Mouse (Mus musculus): ENCODE measurements around the gene Rcvrn. TPM values are rescaled to one million over a fixed set of nuclear protein-coding genes. Genes with fewer than 3 reads are reported as not detected.
A peak's percentile ranks its signal among the peaks of the same experiment; 100 is the strongest.

Gene Rcvrn
- polyA plus RNA-seq, 1 experiment from 2014 or later, result not detected

DNA sequence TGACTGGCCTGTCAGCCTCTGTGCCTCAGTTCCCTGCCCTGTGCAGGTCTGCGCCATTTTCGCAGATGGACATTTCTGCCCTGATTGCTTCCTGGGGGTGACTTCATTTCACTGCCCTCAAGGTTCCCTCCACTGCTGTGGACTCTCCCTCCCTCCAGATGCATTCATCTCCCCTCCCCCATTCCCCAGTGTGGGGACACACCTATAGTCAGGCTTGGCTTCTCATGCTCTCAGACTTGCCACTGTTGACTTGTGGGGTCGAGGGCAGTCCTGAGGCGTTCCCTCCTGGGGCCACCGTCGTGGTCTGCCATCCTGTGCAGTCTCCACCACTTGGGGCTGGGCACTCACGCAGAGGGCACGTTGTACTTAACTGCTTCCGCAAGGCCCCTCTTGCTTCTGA is 38.3 kb upstream of the Rcvrn start:
- peaks cover 25% of the 10 kb centered on the region for H3K4me1 ChIP-seq
- DNase-seq (ENCODE audit: low spot score), result no peak
- 86% methylated on average over 9 of the region's 9 CpGs for WGBS
- no peaks in the 10 kb centered on the region for H3K9me3 ChIP-seq
- H3K4me3 ChIP-seq, result no peak overlapping the region
- H3K27me3 ChIP-seq (replicated peaks; ENCODE audit: low read depth, poor library complexity, severe bottlenecking), result no peaks in the 10 kb centered on the region
- no peaks in the 10 kb centered on the region for H3K36me3 ChIP-seq (replicated peaks)
- H3K27ac ChIP-seq (replicated peaks), result no peak overlapping the region

DNA sequence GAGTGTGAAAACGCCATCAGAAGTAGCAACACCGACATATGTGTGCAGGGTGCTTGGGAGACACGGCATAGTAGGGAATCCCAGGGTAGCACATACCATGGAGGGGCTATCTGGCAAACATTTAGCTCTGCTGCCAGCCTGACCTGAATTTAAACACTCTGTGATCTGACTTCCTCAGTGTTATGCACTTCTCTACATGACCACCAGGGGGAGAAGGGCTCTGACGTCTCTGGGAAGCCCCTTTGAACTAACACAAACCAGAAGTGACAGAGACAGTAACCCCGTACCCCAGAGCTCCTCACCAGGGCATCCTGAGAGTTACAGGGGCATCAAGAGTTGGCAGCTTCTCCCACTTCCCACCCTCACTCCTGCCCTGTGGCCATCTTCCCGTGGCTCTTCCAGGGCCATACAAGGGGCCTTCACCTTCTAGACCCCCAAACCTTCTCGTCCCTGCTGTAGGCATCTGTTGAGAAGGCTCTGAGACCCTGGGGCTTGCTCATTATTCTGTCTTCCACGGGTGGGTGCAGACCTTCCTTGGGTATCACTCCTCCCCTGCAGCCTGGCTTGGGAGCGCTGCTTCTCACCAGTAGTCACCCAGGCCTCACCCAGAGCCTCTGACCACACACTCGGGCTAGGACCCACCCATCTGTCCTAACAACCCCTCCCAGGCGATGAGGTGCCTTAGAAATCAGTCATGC is 37.3 kb upstream of the Rcvrn start:
- H3K27me3 ChIP-seq (replicated peaks; ENCODE audit: low read depth, poor library complexity, severe bottlenecking), result no peaks in the 10 kb centered on the region
- H3K36me3 ChIP-seq (replicated peaks), result no peaks in the 10 kb centered on the region
- H3K9me3 ChIP-seq, result no peaks in the 10 kb centered on the region
- peak; percentile 60 for DNase-seq (ENCODE audit: low spot score)
- H3K27ac ChIP-seq (replicated peaks), result no peak overlapping the region
- 50% methylated on average over 11 of the region's 11 CpGs for WGBS
- peaks cover 17% of the 10 kb centered on the region for H3K4me1 ChIP-seq
- no peak overlapping the region for H3K4me3 ChIP-seq

DNA sequence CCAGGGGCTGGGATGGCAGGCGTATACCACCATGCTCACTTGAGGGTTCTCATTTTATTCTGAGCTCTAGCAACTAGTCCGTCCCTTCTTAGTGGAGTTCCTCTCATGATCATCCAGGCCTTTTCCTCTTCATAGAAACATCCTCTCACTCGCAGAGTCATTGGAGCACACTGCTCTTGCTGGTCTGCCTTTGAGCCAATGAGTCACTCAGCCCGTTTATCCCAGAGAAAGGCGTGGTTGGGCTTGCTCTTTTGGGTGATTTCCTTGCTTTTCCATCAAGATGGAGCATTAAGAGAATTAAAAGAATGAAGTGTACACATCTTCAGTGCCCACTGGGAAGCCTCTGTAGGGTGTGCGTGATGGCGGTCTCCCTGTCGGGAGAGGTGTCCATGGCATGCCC is 33.7 kb upstream of the Rcvrn start:
- H3K9me3 ChIP-seq, result no peaks in the 10 kb centered on the region
- DNase-seq (ENCODE audit: low spot score), result no peak
- H3K4me1 ChIP-seq, result 0 out of 2 replicates have a peak, but pooled peaks cover 2% of the 10 kb centered on the region
- no peak overlapping the region for H3K4me3 ChIP-seq
- 92% methylated on average over 8 of the region's 8 CpGs for WGBS
- H3K27ac ChIP-seq (replicated peaks), result no peak overlapping the region
- no peaks in the 10 kb centered on the region for H3K36me3 ChIP-seq (replicated peaks)
- H3K27me3 ChIP-seq (replicated peaks; ENCODE audit: low read depth, poor library complexity, severe bottlenecking), result no peaks in the 10 kb centered on the region

DNA sequence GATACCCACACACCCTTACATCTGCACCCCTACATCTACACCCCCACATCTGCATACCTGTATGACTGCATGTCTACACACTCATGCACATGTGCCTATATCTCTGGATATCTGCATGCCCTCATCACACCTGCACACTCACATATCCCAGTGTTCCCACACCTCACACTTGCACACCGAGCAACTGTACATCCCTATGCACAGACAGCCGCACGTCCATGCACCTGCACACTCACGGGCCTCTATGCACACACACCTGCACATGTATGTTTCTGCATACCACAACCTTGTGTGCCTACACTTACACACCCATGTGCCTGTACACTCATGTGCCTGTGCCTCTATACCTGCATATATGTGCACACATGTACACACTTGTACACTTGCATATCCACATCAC is 31.7 kb upstream of the Rcvrn start:
- H3K4me1 ChIP-seq, result no peaks in the 10 kb centered on the region
- no peaks in the 10 kb centered on the region for H3K27me3 ChIP-seq (replicated peaks; ENCODE audit: low read depth, poor library complexity, severe bottlenecking)
- H3K9me3 ChIP-seq, result no peaks in the 10 kb centered on the region
- no peaks in the 10 kb centered on the region for H3K36me3 ChIP-seq (replicated peaks)
- DNase-seq (ENCODE audit: low spot score), result no peak
- 92% methylated on average over 4 of the region's 4 CpGs for WGBS
- no peak overlapping the region for H3K27ac ChIP-seq (replicated peaks)
- H3K4me3 ChIP-seq, result no peak overlapping the region

DNA sequence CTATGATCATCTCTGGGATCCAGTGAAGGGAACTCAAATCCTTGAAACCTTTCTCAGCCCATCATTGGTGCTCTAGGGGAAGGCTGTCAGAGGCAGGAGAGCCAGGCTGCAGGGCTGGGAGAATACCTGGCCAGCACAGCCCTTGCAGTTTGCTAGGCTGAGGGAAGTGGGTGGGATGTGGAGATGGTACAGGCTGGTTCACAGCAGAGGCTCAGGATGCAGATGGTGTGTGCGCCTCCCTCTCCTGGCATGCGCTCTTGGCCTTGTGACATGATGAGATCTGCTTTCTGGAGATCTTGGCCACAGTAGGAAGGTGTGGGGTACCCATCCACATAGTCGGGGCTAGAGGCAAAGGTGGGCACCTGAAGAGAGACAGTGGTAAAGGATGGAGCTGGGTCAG is 30.9 kb upstream of the Rcvrn start:
- no peak overlapping the region for H3K4me3 ChIP-seq
- WGBS, result 90% methylated on average over 3 of the region's 3 CpGs
- no peaks in the 10 kb centered on the region for H3K9me3 ChIP-seq
- H3K27ac ChIP-seq (replicated peaks), result no peak overlapping the region
- DNase-seq (ENCODE audit: low spot score), result no peak
- H3K36me3 ChIP-seq (replicated peaks), result no peaks in the 10 kb centered on the region
- H3K4me1 ChIP-seq, result no peaks in the 10 kb centered on the region
- no peaks in the 10 kb centered on the region for H3K27me3 ChIP-seq (replicated peaks; ENCODE audit: low read depth, poor library complexity, severe bottlenecking)

DNA sequence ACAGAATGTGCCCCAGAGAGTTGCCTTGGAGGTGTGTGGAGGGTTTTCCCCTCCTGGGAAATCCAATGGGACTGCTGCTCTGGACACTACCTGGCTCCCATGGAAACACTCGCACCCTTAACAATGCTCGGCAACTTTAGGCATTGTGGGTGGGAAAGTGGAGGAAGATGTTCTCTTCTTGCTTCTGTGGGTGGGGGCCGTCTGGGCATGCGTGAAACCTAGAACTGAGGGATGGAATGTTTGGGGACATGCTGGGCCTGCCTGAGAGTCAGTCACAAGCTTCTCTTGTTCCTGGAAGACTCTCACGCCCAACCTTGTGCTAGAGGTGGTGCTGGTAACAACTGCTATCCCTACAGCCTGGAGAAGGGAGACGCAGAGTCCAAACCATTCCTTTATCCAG is 30.2 kb upstream of the Rcvrn start:
- no peak overlapping the region for H3K4me3 ChIP-seq
- no peaks in the 10 kb centered on the region for H3K4me1 ChIP-seq
- 89% methylated on average over 6 of the region's 6 CpGs for WGBS
- no peak for DNase-seq (ENCODE audit: low spot score)
- H3K36me3 ChIP-seq (replicated peaks), result no peaks in the 10 kb centered on the region
- no peak overlapping the region for H3K27ac ChIP-seq (replicated peaks)
- H3K9me3 ChIP-seq, result no peaks in the 10 kb centered on the region
- no peaks in the 10 kb centered on the region for H3K27me3 ChIP-seq (replicated peaks; ENCODE audit: low read depth, poor library complexity, severe bottlenecking)

DNA sequence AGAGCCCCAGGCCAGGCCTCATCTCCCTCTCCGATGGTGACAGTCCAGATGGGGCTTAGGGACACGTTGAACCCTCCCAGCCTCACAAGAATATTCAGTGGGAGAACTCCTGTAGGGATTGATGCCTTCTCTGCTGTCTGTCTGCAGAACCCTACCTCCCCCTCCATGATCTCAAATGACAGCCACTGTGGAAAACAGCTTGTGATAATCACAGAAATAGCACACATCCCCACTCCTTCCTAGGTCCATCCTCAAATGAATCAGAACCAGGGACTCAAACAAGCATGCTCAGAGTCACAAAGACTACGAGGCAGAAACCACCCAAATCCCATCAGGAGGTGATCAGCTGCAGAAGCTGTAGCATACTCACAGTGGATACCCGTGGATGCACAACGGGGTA is 29.0 kb upstream of the Rcvrn start:
- H3K27me3 ChIP-seq (replicated peaks; ENCODE audit: low read depth, poor library complexity, severe bottlenecking), result no peaks in the 10 kb centered on the region
- H3K4me1 ChIP-seq, result no peaks in the 10 kb centered on the region
- no peaks in the 10 kb centered on the region for H3K36me3 ChIP-seq (replicated peaks)
- H3K4me3 ChIP-seq, result no peak overlapping the region
- DNase-seq (ENCODE audit: low spot score), result no peak
- H3K27ac ChIP-seq (replicated peaks), result no peak overlapping the region
- no peaks in the 10 kb centered on the region for H3K9me3 ChIP-seq
- 82% methylated on average over 5 of the region's 5 CpGs for WGBS

DNA sequence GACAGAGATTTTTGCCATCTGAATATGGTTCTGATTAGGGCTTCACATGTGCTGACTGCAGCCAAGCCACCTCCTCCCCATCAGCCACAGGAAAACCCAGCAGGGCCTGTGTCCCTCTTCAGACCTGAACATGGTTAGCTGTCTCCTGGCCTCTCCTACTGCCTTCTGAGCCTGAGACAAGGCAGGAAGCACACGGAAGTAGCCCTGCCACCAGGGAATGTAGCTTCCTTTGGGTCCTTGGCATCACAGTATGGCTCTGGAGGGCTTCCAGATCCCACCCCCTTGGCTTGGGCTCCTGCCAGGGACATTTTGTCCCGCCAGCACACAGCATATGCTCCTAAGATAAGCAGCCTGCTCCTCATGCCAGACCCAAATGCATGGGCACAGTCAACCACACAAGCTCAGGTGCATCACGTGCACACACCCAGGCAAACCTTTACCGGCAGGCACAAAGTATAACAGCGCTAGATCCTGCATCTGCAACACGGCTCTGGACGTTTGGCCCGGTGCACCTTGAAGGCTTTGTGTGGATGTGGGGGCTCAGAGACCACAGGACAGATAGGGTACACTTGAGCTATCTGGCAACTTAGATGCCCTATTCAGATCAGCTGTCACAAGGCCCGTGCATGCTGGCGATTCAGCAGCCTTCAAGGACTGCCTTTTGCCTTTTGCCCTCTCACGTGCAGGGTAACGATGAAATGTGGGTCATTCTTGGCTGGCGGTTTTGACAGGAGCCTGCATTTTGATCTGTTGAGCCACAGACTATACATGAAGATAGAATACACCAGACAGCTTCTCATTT is 27.4 kb upstream of the Rcvrn start:
- no peak overlapping the region for H3K4me3 ChIP-seq
- H3K4me1 ChIP-seq, result no peaks in the 10 kb centered on the region
- 88% methylated on average over 13 of the region's 13 CpGs for WGBS
- H3K27ac ChIP-seq (replicated peaks), result no peak overlapping the region
- H3K27me3 ChIP-seq (replicated peaks; ENCODE audit: low read depth, poor library complexity, severe bottlenecking), result no peaks in the 10 kb centered on the region
- no peaks in the 10 kb centered on the region for H3K9me3 ChIP-seq
- H3K36me3 ChIP-seq (replicated peaks), result no peaks in the 10 kb centered on the region
- DNase-seq (ENCODE audit: low spot score), result no peak

DNA sequence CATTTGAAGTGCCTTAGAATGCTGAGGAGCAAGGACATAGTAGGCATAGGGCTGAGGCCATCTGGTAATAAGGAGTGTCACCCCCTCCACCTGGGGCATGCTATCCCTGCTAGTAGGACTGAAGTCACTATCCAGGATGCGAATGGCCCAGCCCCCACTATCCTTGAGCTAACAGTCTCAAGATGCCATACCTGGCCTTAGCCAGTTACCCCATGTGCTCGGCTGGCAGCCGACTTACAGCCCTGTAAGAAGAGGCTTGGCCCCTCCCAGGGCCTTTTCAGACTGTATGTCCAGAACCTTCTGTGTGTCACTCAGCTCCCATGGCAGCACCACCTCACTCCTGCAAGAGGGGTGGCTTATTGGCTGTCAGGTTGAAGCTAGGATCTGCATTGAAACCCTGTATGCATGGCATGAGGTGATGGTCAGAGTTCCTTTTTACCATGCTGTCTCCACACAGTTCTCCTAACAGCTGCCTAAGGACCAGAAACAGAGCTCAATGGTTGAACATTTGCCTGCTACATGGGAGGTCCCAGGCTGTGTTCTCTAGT is 26.6 kb upstream of the Rcvrn start:
- no peak overlapping the region for H3K4me3 ChIP-seq
- H3K27ac ChIP-seq (replicated peaks), result no peak overlapping the region
- 87% methylated on average over 3 of the region's 3 CpGs for WGBS
- no peaks in the 10 kb centered on the region for H3K27me3 ChIP-seq (replicated peaks; ENCODE audit: low read depth, poor library complexity, severe bottlenecking)
- no peaks in the 10 kb centered on the region for H3K36me3 ChIP-seq (replicated peaks)
- H3K4me1 ChIP-seq, result no peaks in the 10 kb centered on the region
- no peaks in the 10 kb centered on the region for H3K9me3 ChIP-seq
- no peak for DNase-seq (ENCODE audit: low spot score)

DNA sequence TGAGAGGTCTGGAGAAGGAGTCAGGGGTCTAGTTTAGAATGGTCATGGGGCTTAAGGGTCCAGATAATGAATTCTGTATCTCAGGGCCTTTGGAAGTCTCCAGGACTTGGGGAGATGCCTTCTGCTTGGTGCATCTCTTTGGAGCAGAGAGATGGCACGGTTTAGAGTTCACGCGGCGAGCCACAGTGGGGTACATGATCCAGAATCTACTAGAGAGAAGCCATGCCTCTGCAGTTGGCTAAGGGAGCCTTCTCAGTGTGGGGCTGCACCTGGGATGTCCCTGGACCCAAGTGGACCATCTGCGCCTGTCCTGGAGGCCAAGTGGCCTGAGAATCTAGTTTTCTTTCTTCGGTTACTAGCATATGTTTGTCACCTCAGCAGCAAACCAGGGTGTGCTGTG is 25.1 kb upstream of the Rcvrn start:
- 94% methylated on average over 6 of the region's 6 CpGs for WGBS
- no peak overlapping the region for H3K27ac ChIP-seq (replicated peaks)
- H3K9me3 ChIP-seq, result no peaks in the 10 kb centered on the region
- H3K36me3 ChIP-seq (replicated peaks), result no peaks in the 10 kb centered on the region
- no peak overlapping the region for H3K4me3 ChIP-seq
- DNase-seq (ENCODE audit: low spot score), result no peak
- H3K4me1 ChIP-seq, result no peaks in the 10 kb centered on the region
- H3K27me3 ChIP-seq (replicated peaks; ENCODE audit: low read depth, poor library complexity, severe bottlenecking), result no peaks in the 10 kb centered on the region

DNA sequence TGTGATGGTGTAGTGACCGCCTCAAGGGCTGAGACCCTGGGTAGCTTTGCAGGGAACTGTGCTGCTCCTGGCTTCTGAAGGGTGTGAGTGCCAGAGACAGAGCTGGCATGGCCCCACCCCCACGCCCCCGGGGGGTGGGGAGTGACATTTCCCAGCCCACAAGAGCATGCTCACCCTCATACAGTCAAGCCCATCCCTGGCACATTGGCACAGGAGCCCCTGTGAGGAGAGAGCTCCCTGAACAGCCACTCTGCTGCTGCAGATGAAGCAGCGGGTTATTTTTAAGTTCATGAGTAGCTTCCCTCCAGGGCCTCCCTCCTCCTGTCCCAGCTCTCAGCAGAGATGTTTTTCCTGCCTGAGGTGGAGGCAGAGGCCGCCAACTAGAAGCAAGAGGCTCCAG is 23.0 kb upstream of the Rcvrn start:
- DNase-seq (ENCODE audit: low spot score), result no peak
- WGBS, result 73% methylated on average over 5 of the region's 5 CpGs
- Histone ChIP-seq H3K36me3 (replicated peaks) (no peaks in the 10 kb centered on the region), H3K27me3 (replicated peaks; ENCODE audit: low read depth, poor library complexity, severe bottlenecking) (no peaks in the 10 kb centered on the region), H3K4me1 (no peaks in the 10 kb centered on the region), H3K27ac (replicated peaks) (no peak overlapping the region), H3K9me3 (no peaks in the 10 kb centered on the region), H3K4me3 (no peak overlapping the region)

DNA sequence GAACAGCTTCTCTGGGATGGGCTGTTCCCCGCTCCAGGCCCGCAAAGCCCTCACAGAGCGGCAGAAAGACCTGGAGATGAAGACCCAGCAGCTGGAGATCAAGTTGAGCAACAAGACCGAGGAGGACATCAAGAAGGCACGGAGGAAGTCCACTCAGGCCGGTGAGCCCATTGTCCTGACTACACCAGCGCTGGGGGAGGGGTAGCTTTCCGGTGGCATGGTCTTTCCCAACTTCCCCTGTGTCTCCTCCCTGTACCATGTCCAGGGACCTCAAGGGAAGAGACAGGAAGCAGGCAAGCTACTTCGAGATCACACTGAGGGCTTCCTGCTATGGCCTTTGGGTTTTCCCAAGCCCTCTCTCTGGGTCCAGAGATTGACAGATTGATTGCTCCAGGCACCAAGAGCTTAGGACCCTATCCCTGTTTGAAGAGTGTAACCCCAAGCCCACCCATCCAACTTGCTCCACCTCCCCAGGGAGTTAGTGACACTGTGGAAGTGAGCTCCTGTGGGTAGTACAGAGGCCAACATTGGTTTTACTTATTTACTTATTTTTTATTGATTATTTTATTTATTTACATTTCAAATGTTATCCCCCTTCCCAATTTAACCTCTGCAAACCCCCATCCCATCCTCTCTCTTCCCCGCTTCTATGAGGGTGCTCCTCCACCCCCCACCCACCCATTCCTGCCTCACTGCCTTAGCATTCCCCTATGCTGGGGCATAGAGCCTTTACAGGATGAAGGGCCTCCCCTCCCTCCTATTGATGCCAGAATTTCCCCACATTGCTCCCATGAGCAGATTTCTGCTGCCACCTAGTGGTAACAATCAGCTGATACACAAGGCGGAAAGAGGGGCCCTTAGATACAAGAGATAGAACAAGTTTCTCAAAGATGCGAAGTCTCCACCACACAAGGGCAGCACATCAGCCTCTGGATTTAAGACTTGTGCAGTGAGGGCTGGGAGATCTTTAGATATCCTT is 19.3 kb upstream of the Rcvrn start:
- Histone ChIP-seq H3K4me3 (no peak overlapping the region), H3K27me3 (replicated peaks; ENCODE audit: low read depth, poor library complexity, severe bottlenecking) (no peaks in the 10 kb centered on the region), H3K27ac (replicated peaks) (no peak overlapping the region), H3K36me3 (replicated peaks) (no peaks in the 10 kb centered on the region), H3K4me1 (no peaks in the 10 kb centered on the region), H3K9me3 (no peaks in the 10 kb centered on the region)
- peak; percentile 62 for DNase-seq (ENCODE audit: low spot score)
- 63% methylated on average over 12 of the region's 12 CpGs for WGBS
